Mouse (Mus musculus) CD4-positive helper T cell, adult 2 months (primary cell): ENCODE results near the gene Tiam1.

ENCODE experiments used
- DNase-seq: peaks from one replicate; pipeline ENCODE4 v3.0.0-alpha.2; 2012; ENCODE audit warnings: low read depth, missing footprints, low spot score

Tiam1 gene

GRCm38 (mm10) chr16:89844580-89844979 is 299.0 kb downstream of the Tiam1 start:
- DNase-seq = peak; percentile 40

GRCm38 (mm10) chr16:89841894-89842293 is 301.7 kb downstream of the Tiam1 start:
- no peak for DNase-seq

- no peak for DNase-seq
Observed at GRCm38 (mm10) chr16:89840361-89840760, 303.2 kb downstream of the Tiam1 start.

- no peak for DNase-seq
Observed at GRCm38 (mm10) chr16:89839829-89840228, 303.7 kb downstream of the Tiam1 start.

GRCm38 (mm10) chr16:89837096-89837495 is 306.5 kb downstream of the Tiam1 start:
- DNase-seq = peak; percentile 82

GRCm38 (mm10) chr16:89835551-89835950 is 308.0 kb downstream of the Tiam1 start:
- DNase-seq = peak; percentile 84

GRCm38 (mm10) chr16:89833011-89833410 is 310.6 kb downstream of the Tiam1 start:
- peak; percentile 60 for DNase-seq

GRCm38 (mm10) chr16:89831172-89831571 is 312.4 kb downstream of the Tiam1 start:
- peak; percentile 77 for DNase-seq

- DNase-seq = no peak
Observed at GRCm38 (mm10) chr16:89830221-89830648, 313.3 kb downstream of the Tiam1 start.

- DNase-seq = no peak
Observed at GRCm38 (mm10) chr16:89827496-89828125, 316.0 kb downstream of the Tiam1 start.

- peak; percentile 39 for DNase-seq
Observed at GRCm38 (mm10) chr16:89825875-89826274, 317.7 kb downstream of the Tiam1 start.

- DNase-seq = no peak
Observed at GRCm38 (mm10) chr16:89822882-89823281, 320.7 kb downstream of the Tiam1 start.

GRCm38 (mm10) chr16:89818661-89819060 is 324.9 kb downstream of the Tiam1 start:
- no peak for DNase-seq

GRCm38 (mm10) chr16:89817861-89818630 is 325.5 kb downstream of the Tiam1 start:
- no peak for DNase-seq

- no peak for DNase-seq
Observed at GRCm38 (mm10) chr16:89817301-89817700, 326.3 kb downstream of the Tiam1 start.

GRCm38 (mm10) chr16:89816506-89817172 is 326.9 kb downstream of the Tiam1 start:
- peak; percentile 40 for DNase-seq

GRCm38 (mm10) chr16:89813536-89813935 is 330.0 kb downstream of the Tiam1 start:
- DNase-seq = no peak

- no peak for DNase-seq
Observed at GRCm38 (mm10) chr16:89812891-89813290, 330.7 kb downstream of the Tiam1 start.

- DNase-seq = no peak
Observed at GRCm38 (mm10) chr16:89810398-89810797, 333.2 kb downstream of the Tiam1 start.

- no peak for DNase-seq
Observed at GRCm38 (mm10) chr16:89808168-89808567, 335.4 kb downstream of the Tiam1 start.

- DNase-seq = no peak
Observed at GRCm38 (mm10) chr16:89805946-89806345, 337.6 kb downstream of the Tiam1 start.

GRCm38 (mm10) chr16:89805210-89805609 is 338.4 kb downstream of the Tiam1 start:
- DNase-seq = no peak
